Mouse (Mus musculus): ENCODE data around the gene Pde4b. TPM values are rescaled to one million over a fixed set of nuclear protein-coding genes. Genes with fewer than 3 reads are reported as not detected.

Pde4b gene
- polyA plus RNA-seq, 1 experiment from 2014 or later: 37.3 TPM

DNA sequence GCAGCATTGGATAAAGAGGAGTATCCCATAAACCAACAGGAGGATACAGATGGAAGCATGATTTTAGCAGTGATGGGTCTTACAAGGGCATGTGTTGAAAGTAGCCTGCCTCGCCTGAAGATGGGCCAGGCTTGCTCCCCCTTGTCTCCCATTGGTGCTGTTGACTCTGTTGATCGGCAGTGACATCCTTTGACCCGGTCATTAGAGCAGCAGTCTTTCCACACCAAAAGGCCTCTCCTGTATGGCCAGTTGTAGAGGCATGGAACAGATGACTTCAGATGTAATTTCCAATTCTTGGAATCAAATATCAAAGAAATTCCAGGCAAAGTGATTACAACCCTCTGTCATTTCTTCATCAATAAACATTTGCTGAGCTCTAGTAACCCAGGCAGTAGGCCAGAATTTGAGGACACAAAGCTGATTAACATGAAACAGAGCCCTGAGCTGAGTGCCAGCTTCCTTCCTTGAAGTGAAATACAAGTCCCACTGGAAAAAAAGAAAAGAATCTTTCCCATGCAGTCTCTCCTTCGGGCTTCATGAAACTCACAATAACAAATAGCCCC lies 550.1 kb downstream of the Pde4b start:
- peak overlapping the region; percentile 76 for H3K27ac ChIP-seq

DNA sequence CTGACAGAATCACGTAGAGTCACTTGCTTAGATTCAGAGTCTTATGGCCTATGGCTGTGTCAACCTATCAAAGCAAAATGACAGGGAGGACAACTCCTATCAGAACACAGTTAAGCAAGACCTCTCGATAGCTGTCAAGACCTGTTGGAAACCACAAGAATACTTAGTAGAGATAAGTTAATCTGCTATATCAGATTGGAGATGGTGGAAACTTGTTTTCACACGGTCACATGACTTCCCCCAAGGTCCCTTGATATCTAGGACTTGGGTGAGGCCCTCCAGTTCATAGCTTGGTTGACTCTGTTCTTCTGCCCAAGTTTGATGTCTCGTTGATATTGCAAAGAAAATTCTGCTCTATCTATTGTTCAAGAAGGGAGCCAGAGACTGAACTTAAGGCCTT lies 553.6 kb downstream of the Pde4b start:
- 85% methylated on average over 4 of the region's 4 CpGs for WGBS
- ATAC-seq (ENCODE audit: borderline replicate concordance, extremely low read depth, low FRiP score, low TSS enrichment): no peak

More for the DNA sequence above, 550.1 kb downstream of the Pde4b start:
- Histone ChIP-seq H3K4me1 (peaks cover 38% of the 10 kb centered on the region), H3K27me3 (no peaks in the 10 kb centered on the region), H3K4me3 (no peak overlapping the region), H3K36me3 (no peaks in the 10 kb centered on the region), H3K9ac (no peak overlapping the region), H3K9me3 (no peaks in the 10 kb centered on the region), H3K4me2 (no peak overlapping the region)
- peak; percentile 16; the same call in 1 of the 2 replicates for ATAC-seq (ENCODE audit: borderline replicate concordance, extremely low read depth, low FRiP score, low TSS enrichment)
- 55% methylated on average over 4 of the region's 4 CpGs for WGBS

DNA sequence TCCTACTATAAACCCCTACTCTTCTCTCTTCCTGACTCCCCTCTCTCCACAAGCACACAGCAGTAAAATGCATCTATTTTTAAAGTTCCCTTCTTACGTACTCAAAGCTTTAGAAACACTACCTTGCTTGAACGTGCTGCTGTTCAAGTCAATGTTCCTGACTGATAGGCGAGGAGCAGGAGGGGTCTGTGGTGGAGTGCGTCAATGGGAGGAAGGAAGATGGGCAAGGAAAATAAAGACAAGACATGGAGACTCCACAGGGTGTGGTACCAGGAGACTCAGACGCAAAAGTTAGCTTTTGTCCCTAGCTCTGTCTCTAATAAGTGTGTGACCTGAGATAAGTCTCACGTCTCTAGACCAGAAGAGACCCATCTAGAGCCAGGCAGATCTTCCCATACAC lies 556.7 kb downstream of the Pde4b start:
- no peaks in the 10 kb centered on the region for H3K36me3 ChIP-seq
- no peaks in the 10 kb centered on the region for H3K9me3 ChIP-seq
- no peaks in the 10 kb centered on the region for H3K27me3 ChIP-seq
- no peak for ATAC-seq (ENCODE audit: borderline replicate concordance, extremely low read depth, low FRiP score, low TSS enrichment)
- H3K27ac ChIP-seq: no peak overlapping the region
- H3K9ac ChIP-seq: no peak overlapping the region
- no peaks in the 10 kb centered on the region for H3K4me1 ChIP-seq
- no peak overlapping the region for H3K4me3 ChIP-seq
- H3K4me2 ChIP-seq: no peak overlapping the region
- WGBS: 64% methylated on average over 6 of the region's 6 CpGs

More for the DNA sequence above, 553.6 kb downstream of the Pde4b start:
- no peak overlapping the region for H3K4me3 ChIP-seq
- H3K36me3 ChIP-seq: no peaks in the 10 kb centered on the region
- H3K9ac ChIP-seq: no peak overlapping the region
- peaks cover 21% of the 10 kb centered on the region for H3K4me1 ChIP-seq
- H3K9me3 ChIP-seq: no peaks in the 10 kb centered on the region
- H3K27ac ChIP-seq: no peak overlapping the region
- H3K4me2 ChIP-seq: no peak overlapping the region
- no peaks in the 10 kb centered on the region for H3K27me3 ChIP-seq

DNA sequence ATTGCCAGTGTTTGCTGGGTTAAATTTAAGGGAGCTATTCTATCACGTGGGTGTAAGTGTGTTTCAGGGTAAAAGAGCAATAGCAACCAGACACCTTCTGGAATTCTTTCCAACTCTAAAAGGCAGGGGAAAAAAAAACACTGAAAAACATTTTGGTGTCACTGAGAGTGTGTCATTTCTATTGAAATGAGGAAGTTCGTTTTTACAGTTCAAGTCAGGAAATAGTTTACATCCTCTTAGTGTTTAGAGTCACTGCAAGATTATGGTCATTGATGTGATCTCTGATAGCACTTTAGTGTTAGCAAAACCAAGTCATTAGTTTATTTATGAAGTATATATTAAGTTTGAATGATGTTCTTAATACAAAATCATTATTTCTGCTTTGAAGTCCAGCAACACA lies 559.7 kb downstream of the Pde4b start:
- Histone ChIP-seq H3K27ac (no peak overlapping the region), H3K27me3 (no peaks in the 10 kb centered on the region), H3K9me3 (no peaks in the 10 kb centered on the region), H3K4me3 (no peak overlapping the region), H3K4me1 (no peaks in the 10 kb centered on the region), H3K36me3 (no peaks in the 10 kb centered on the region), H3K9ac (no peak overlapping the region), H3K4me2 (no peak overlapping the region)
- ATAC-seq (ENCODE audit: borderline replicate concordance, extremely low read depth, low FRiP score, low TSS enrichment): no peak
- 15% methylated on average over 2 of the region's 2 CpGs for WGBS

DNA sequence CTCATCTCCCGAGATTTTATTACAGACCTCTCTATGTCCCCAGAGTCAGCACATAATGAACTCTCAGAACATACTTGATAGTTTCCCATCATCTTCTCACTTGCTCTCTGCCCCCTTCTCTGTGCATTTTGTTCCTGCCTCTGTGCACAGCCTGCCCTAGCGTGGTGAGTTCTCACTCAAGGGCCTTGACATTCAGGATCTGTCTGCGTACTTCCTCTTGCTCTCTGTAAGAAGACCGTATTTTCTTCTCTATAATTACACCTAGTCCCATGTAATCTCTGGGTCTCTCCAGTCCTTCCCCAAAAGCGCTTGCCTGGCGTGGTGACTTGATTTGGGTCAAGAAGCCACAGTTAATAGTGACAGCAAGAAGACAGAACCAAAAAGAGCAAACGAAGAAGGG lies 568.0 kb downstream of the Pde4b start:
- Histone ChIP-seq H3K4me1 (no peaks in the 10 kb centered on the region), H3K27ac (no peak overlapping the region), H3K4me2 (no peak overlapping the region), H3K27me3 (no peaks in the 10 kb centered on the region), H3K36me3 (no peaks in the 10 kb centered on the region), H3K4me3 (no peak overlapping the region), H3K9ac (no peak overlapping the region), H3K9me3 (no peaks in the 10 kb centered on the region)
- no peak for ATAC-seq (ENCODE audit: borderline replicate concordance, extremely low read depth, low FRiP score, low TSS enrichment)
- WGBS: 72% methylated on average over 7 of the region's 7 CpGs

DNA sequence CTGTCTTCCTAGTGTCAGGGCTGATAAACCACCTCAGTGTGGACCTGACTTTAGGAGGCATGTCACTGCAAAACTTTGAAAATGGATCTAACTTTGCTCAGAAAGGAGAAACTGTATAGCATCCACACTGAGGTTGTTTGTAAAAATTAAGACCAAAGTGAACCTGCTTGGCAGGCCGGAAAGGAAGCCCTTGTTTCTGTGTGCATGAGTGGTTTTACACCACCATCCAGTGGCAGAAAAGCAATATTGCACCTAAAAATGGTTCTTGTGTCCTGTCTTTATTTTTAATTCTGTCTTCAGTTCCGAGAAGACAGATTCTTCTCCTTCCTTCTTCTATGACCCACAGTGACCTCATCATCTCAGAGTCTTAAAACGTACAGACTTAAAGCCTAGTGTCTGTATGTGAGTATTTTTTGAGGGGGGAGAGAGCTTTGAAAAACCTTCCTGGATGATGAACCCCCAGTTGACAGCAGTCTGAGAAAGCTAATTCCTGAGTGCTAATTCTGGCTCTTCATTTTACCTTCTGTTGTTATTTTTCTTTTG lies 569.2 kb downstream of the Pde4b start:
- no peak overlapping the region for H3K4me3 ChIP-seq
- H3K36me3 ChIP-seq: no peaks in the 10 kb centered on the region
- peak; percentile 39; the same call in 1 of the 2 replicates for ATAC-seq (ENCODE audit: borderline replicate concordance, extremely low read depth, low FRiP score, low TSS enrichment)
- no peak overlapping the region for H3K4me2 ChIP-seq
- H3K9me3 ChIP-seq: no peaks in the 10 kb centered on the region
- H3K27me3 ChIP-seq: no peaks in the 10 kb centered on the region
- H3K9ac ChIP-seq: no peak overlapping the region
- WGBS: 2% methylated on average over 3 of the region's 3 CpGs
- H3K27ac ChIP-seq: no peak overlapping the region
- H3K4me1 ChIP-seq: no peaks in the 10 kb centered on the region

Other genes starting within 250 kb of the Pde4b start
- gene B020004J07Rik, start 243.5 kb upstream of the Pde4b start, polyA plus RNA-seq (2015; fragmentation: Nextera tagmentation; extraction: Ambion mirVana): not detected in 2 replicates
- gene C130073F10Rik, start 193.8 kb upstream of the Pde4b start, polyA plus RNA-seq (2015; fragmentation: Nextera tagmentation; extraction: Ambion mirVana): 0.35 TPM in 1 of 2 replicates, not detected in the other
- not detected in 2 replicates for gene Gm12800, start 178.4 kb upstream of the Pde4b start, polyA plus RNA-seq (2015; fragmentation: Nextera tagmentation; extraction: Ambion mirVana)
- not detected in 2 replicates for gene Gm12794, start 147.1 kb upstream of the Pde4b start, polyA plus RNA-seq (2015; fragmentation: Nextera tagmentation; extraction: Ambion mirVana)
- gene Gm12790, start 106.5 kb upstream of the Pde4b start, polyA plus RNA-seq (2015; fragmentation: Nextera tagmentation; extraction: Ambion mirVana): not detected in 2 replicates
- not detected in 2 replicates for gene Gm12789, start 100.9 kb upstream of the Pde4b start, polyA plus RNA-seq (2015; fragmentation: Nextera tagmentation; extraction: Ambion mirVana)